Mouse (Mus musculus) heart, postnatal 0 days (tissue): ENCODE results near the gene Alkbh3. TPM values are rescaled to one million over a fixed set of nuclear protein-coding genes. Genes with fewer than 3 reads are reported as not detected.

Source experiments
- ATAC-seq: fragments of 200-750 bp; cut with Nextera tagmentation; 2 replicates; pipeline ENCODE4 v1.8.0; 2017; ENCODE audit warnings: low read depth, moderate number of reproducible peaks, moderate library complexity; ENCODE audit not compliant: insufficient read depth
- DNase-seq: peaks from one replicate; pipeline ENCODE4 v3.0.0-alpha.2; 2016; ENCODE audit warnings: low spot score
- H3K27ac ChIP-seq: fragments of 300-500 bp; sonication (generic); 2 replicates; pipeline ENCODE4 v1.5.1; 2014; ENCODE audit warnings: low read depth, mild to moderate bottlenecking
- H3K27me3 ChIP-seq: fragments of 300-500 bp; sonication (generic); 2 replicates; pipeline ENCODE4 v1.6.1; 2014; ENCODE audit warnings: low read length, mixed read lengths; ENCODE audit not compliant: control insufficient read depth, insufficient read depth
- H3K36me3 ChIP-seq: fragments of 300-500 bp; sonication (generic); replicated peaks from 2 replicates; pipeline ENCODE4 v1.6.1; 2014; ENCODE audit warnings: low read length, mixed read lengths; ENCODE audit not compliant: control insufficient read depth, insufficient read depth
- H3K4me1 ChIP-seq: fragments of 300-500 bp; sonication (generic); 2 replicates; pipeline ENCODE4 v1.6.1; 2014; ENCODE audit warnings: antibody characterized with exemption; ENCODE audit not compliant: control insufficient read depth, insufficient read depth
- H3K4me2 ChIP-seq: fragments of 300-500 bp; sonication (generic); 2 replicates; pipeline ENCODE4 v1.6.1; 2014; ENCODE audit warnings: low read depth, mild to moderate bottlenecking, low read length, moderate library complexity
- H3K4me3 ChIP-seq: fragments of 300-500 bp; sonication (generic); 2 replicates; pipeline ENCODE4 v1.5.1; 2014; ENCODE audit warnings: low read depth, low read length
- H3K9ac ChIP-seq: fragments of 300-500 bp; sonication (generic); replicated peaks from 2 replicates; pipeline ENCODE4 v1.6.1; 2014; ENCODE audit warnings: low read depth, low read length, mixed read lengths
- H3K9me3 ChIP-seq: fragments of 300-500 bp; sonication (generic); replicated peaks from 2 replicates; pipeline ENCODE4 v1.6.1; 2016; ENCODE audit warnings: low read length; ENCODE audit not compliant: control insufficient read depth
- CTCF ChIP-seq: IDR thresholded peaks from 2 replicates; pipeline ENCODE4 v1.5.1; 2016; ENCODE audit warnings: antibody characterized with exemption, control low read depth, low read depth
- EP300 ChIP-seq: IDR thresholded peaks from 2 replicates; pipeline ENCODE4 v1.6.1; 2016; ENCODE audit warnings: antibody characterized with exemption, low read depth
- WGBS: fragments of 180-500 bp; shearing (Covaris S2); extraction: QIAGEN DNeasy Blood & Tissue Kit; methylation state at CpG from one replicate; pipeline ENCODE4 v1.1.7; 2014; 5-methylcytosine and 5-hydroxymethylcytosine counted together
- polyA plus RNA-seq: library from polyadenylated mRNA; unstranded; fragments of >200 nt; fragmentation: Nextera tagmentation; extraction: Ambion mirVana; gene quantifications from 2 replicates; pipeline ENCODE4 v1.2.1, GENCODE M21; 2015
- total RNA-seq: library from RNA; depleted of rRNA; stranded (reverse); fragments of >200 nt; gene quantifications from 2 replicates; pipeline ENCODE4 v1.2.3, GENCODE M21; 2014; ENCODE audit warnings: low replicate concordance

The Alkbh3 gene
- total and polyA plus RNA-seq, 2 experiments from 2014 or later = 96.8 to 123 TPM

- Histone ChIP-seq H3K4me1 (peaks cover 15% of the 10 kb centered on the region), H3K9me3 (no peaks in the 10 kb centered on the region), H3K4me3 (no peak overlapping the region), H3K36me3 (no peaks in the 10 kb centered on the region), H3K9ac (no peak overlapping the region), H3K4me2 (no peak overlapping the region), H3K27ac (no peak overlapping the region), H3K27me3 (no peaks in the 10 kb centered on the region)
- DNase-seq (no peak), ATAC-seq (no peak)
- 66% methylated on average over 5 of the region's 5 CpGs for WGBS
- TF ChIP-seq EP300 (no peak), CTCF (no peak)
Observed at GRCm38 (mm10) chr2:94043662-94044061, 33.1 kb upstream of the Alkbh3 start.

- Histone ChIP-seq H3K9me3 (no peaks in the 10 kb centered on the region), H3K4me3 (no peak overlapping the region), H3K4me1 (peaks cover 15% of the 10 kb centered on the region), H3K9ac (no peak overlapping the region), H3K36me3 (no peaks in the 10 kb centered on the region), H3K4me2 (no peak overlapping the region), H3K27me3 (no peaks in the 10 kb centered on the region), H3K27ac (no peak overlapping the region)
- no peak for DNase-seq
- 95% methylated on average over 3 of the region's 3 CpGs for WGBS
- TF ChIP-seq EP300 (no peak), CTCF (no peak)
- ATAC-seq = no peak
Observed at GRCm38 (mm10) chr2:94042461-94042860, 31.9 kb upstream of the Alkbh3 start.

- WGBS = 86% methylated on average over 5 of the region's 5 CpGs
- no peak overlapping the region for H3K4me3 ChIP-seq
- H3K9me3 ChIP-seq = no peaks in the 10 kb centered on the region
- peaks cover 8% of the 10 kb centered on the region for H3K4me1 ChIP-seq
- DNase-seq (no peak), ATAC-seq (no peak)
- TF ChIP-seq EP300 (no peak), CTCF (no peak)
- no peaks in the 10 kb centered on the region for H3K36me3 ChIP-seq
- H3K27me3 ChIP-seq = no peaks in the 10 kb centered on the region
- H3K9ac ChIP-seq = no peak overlapping the region
- no peak overlapping the region for H3K4me2 ChIP-seq
- H3K27ac ChIP-seq = no peak overlapping the region
Observed at GRCm38 (mm10) chr2:94040391-94041125, 30.0 kb upstream of the Alkbh3 start.

- peaks cover 16% of the 10 kb centered on the region for H3K36me3 ChIP-seq
- ATAC-seq (peak; percentile 57), DNase-seq (peak; percentile 40)
- no peaks in the 10 kb centered on the region for H3K27me3 ChIP-seq
- H3K9ac ChIP-seq = no peak overlapping the region
- no peak overlapping the region for H3K4me3 ChIP-seq
- TF ChIP-seq EP300 = no peak
- peak; percentile 94 for TF ChIP-seq CTCF
- no peak overlapping the region for H3K27ac ChIP-seq
- 60% methylated on average over 9 of the region's 9 CpGs for WGBS
- H3K4me1 ChIP-seq = no peaks in the 10 kb centered on the region
- H3K4me2 ChIP-seq = no peak overlapping the region
- H3K9me3 ChIP-seq = no peaks in the 10 kb centered on the region
Observed at GRCm38 (mm10) chr2:94035428-94036331, 25.1 kb upstream of the Alkbh3 start.

- TF ChIP-seq CTCF (no peak), EP300 (no peak)
- peaks cover 16% of the 10 kb centered on the region for H3K36me3 ChIP-seq
- H3K4me3 ChIP-seq = no peak overlapping the region
- H3K27ac ChIP-seq = no peak overlapping the region
- H3K4me1 ChIP-seq = no peaks in the 10 kb centered on the region
- no peaks in the 10 kb centered on the region for H3K9me3 ChIP-seq
- H3K27me3 ChIP-seq = no peaks in the 10 kb centered on the region
- H3K4me2 ChIP-seq = no peak overlapping the region
- DNase-seq = no peak
- no peak for ATAC-seq
- no peak overlapping the region for H3K9ac ChIP-seq
Observed at GRCm38 (mm10) chr2:94030602-94031001, 20.0 kb upstream of the Alkbh3 start.
